Mouse (Mus musculus) NIH3T3 (cell line): Measurements from ENCODE around the gene B3gnt2.

Experiments used
- DNase-seq: peaks from one replicate; pipeline ENCODE4 v3.0.0-alpha.2; 2012; ENCODE audit warnings: low read depth

B3gnt2 gene

GRCm38 (mm10) chr11:22847732-22848648 lies 12.8 kb downstream of the B3gnt2 start:
- DNase-seq: peak; percentile 93

GRCm38 (mm10) chr11:22846960-22847731 lies 13.6 kb downstream of the B3gnt2 start:
- DNase-seq: no peak

- DNase-seq: no peak
These were observed 14.5 kb downstream of the B3gnt2 start for GRCm38 (mm10) chr11:22846093-22846835.

GRCm38 (mm10) chr11:22844754-22845718 lies 15.7 kb downstream of the B3gnt2 start:
- DNase-seq: peak; percentile 56

GRCm38 (mm10) chr11:22839456-22839855 lies 21.3 kb downstream of the B3gnt2 start:
- DNase-seq: no peak

GRCm38 (mm10) chr11:22838361-22838760 lies 22.4 kb downstream of the B3gnt2 start:
- DNase-seq: no peak

- no peak for DNase-seq
These were observed 24.5 kb downstream of the B3gnt2 start for GRCm38 (mm10) chr11:22836269-22836668.

GRCm38 (mm10) chr11:22832600-22832999 lies 28.2 kb downstream of the B3gnt2 start:
- no peak for DNase-seq

GRCm38 (mm10) chr11:22831916-22832315 lies 28.8 kb downstream of the B3gnt2 start:
- no peak for DNase-seq

- DNase-seq: no peak
These were observed 30.1 kb downstream of the B3gnt2 start for GRCm38 (mm10) chr11:22830684-22831083.

- peak; percentile 81 for DNase-seq
These were observed 30.6 kb downstream of the B3gnt2 start for GRCm38 (mm10) chr11:22830179-22830611.

- no peak for DNase-seq
These were observed 31.7 kb downstream of the B3gnt2 start for GRCm38 (mm10) chr11:22828988-22829632.

- no peak for DNase-seq
These were observed 33.2 kb downstream of the B3gnt2 start for GRCm38 (mm10) chr11:22827514-22828080.

- DNase-seq: no peak
These were observed 34.1 kb downstream of the B3gnt2 start for GRCm38 (mm10) chr11:22826665-22827064.

GRCm38 (mm10) chr11:22826051-22826450 lies 34.7 kb downstream of the B3gnt2 start:
- no peak for DNase-seq

GRCm38 (mm10) chr11:22825548-22825947 lies 35.2 kb downstream of the B3gnt2 start:
- DNase-seq: no peak

- no peak for DNase-seq
These were observed 36.6 kb downstream of the B3gnt2 start for GRCm38 (mm10) chr11:22824049-22824705.

GRCm38 (mm10) chr11:22821243-22821642 lies 39.5 kb downstream of the B3gnt2 start:
- no peak for DNase-seq

- DNase-seq: no peak
These were observed 42.4 kb downstream of the B3gnt2 start for GRCm38 (mm10) chr11:22818371-22818770.

GRCm38 (mm10) chr11:22815877-22816276 lies 44.9 kb downstream of the B3gnt2 start:
- no peak for DNase-seq
